Mouse (Mus musculus) cortical plate, adult 2 months (tissue): ENCODE measurements around the gene Apobec1.

Experiments
- CTCF ChIP-seq: fragments of 200-500 bp; IDR thresholded peaks from 2 replicates; pipeline ENCODE4 v1.5.1; 2011; ENCODE audit warnings: mild to moderate bottlenecking, control low read depth, low read length; ENCODE audit not compliant: insufficient read depth; ENCODE audit errors: extremely low read depth
- POLR2A ChIP-seq: fragments of 200-500 bp; IDR thresholded peaks from 2 replicates; pipeline ENCODE4 v1.6.1; 2011; ENCODE audit warnings: mild to moderate bottlenecking, low read length, control low read depth; ENCODE audit not compliant: insufficient read depth; ENCODE audit errors: extremely low read depth

- no peak for TF ChIP-seq CTCF
- TF ChIP-seq POLR2A = no peak
Measured at GRCm38 (mm10) chr6:122636666-122637065, 34.4 kb upstream of the Apobec1 start.
